Comparison of ENCODE assay signal across 20 mouse cellular contexts in the genomic region with DNA sequence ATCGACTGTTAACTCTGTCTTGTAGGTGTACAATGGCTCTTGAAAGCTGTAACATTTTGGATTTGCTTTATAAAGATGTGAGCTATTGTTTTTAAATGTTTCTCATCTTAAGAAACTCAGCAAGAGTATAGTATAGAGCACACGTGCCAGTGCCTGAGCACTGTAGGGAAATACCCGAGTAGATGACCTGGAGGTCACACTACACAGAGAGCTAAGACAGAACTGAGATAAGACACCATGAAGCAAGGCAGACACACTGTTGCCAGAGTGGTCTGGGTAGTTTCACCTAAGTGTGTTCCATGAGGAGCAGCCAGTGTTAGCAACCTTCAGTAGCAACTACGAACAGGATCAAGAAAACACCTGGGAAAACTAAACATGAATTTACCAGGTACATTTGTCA. TPM values are rescaled to one million over a fixed set of nuclear protein-coding genes. Genes with fewer than 3 reads are reported as not detected.
DNase-seq lines count a peak whose midpoint lies in the region; ATAC-seq and TF ChIP-seq lines count a peak whose summit lies in the region.
"Had no signal": no experiment of that assay in that cellular context is flagged by ENCODE, and none has a peak within 500 bp of the region (broad histone marks: within the 10 kb centered on the region; RNA-seq: fewer than 3 reads in every experiment).

No protein-coding gene starts in this region.

- peak; percentile 84 for DNase-seq in heart, embryonic 10.5 days (ENCODE audit: low spot score)
- DNase-seq in heart, postnatal 25 days (ENCODE audit: low spot score) = no peak
- no peak for DNase-seq in lung, postnatal 25 days (ENCODE audit: low spot score)
- no peak for DNase-seq in MEL (ENCODE audit: low read depth, low spot score)
- DNase-seq in yolk sac, embryonic 10.5 days (ENCODE audit: low spot score) = peak; percentile 48
- no peak for DNase-seq in kidney, postnatal 10 days
- DNase-seq: adrenal gland, postnatal 10 days; B cell, adult 2 months; cerebellum, adult 9-11 months; gastrocnemius, postnatal 25 days; kidney, postnatal 4 days; lung, adult 18-20 months; thymus, postnatal 36 days had no signal

- no peaks in the 10 kb centered on the region for H3K79me2 ChIP-seq in MEL (ENCODE audit: control insufficient read depth, insufficient read depth, low read length, poor library complexity)

- no peak overlapping the region for H3K4me2 ChIP-seq in lung, embryonic 16.5 days (ENCODE audit: low read depth, low read length)
- H3K4me2 ChIP-seq: neural tube, embryonic 12.5 days had no signal

- H3K27me3 ChIP-seq in heart, embryonic 10.5 days (ENCODE audit: insufficient read depth, poor library complexity, severe bottlenecking) = no peaks in the 10 kb centered on the region
- no peaks in the 10 kb centered on the region for H3K27me3 ChIP-seq in lung, embryonic 16.5 days (ENCODE audit: control insufficient read depth, insufficient read depth, low read depth, low read length)
- H3K27me3 ChIP-seq in MEL (ENCODE audit: control insufficient read depth in 1 of 2, insufficient read depth in 2 of 2, low read length in 2 of 2) = no peaks in the 10 kb centered on the region
- H3K27me3 ChIP-seq: neural tube, embryonic 12.5 days; Patski had no signal

- TF ChIP-seq EP300 in MEL (IDR thresholded peaks at IDR 0.05; ENCODE audit: low read depth in 1 of 2, low read length in 2 of 2) = no peak

- no peaks in the 10 kb centered on the region for H3K9me3 ChIP-seq in heart, embryonic 10.5 days
- H3K9me3 ChIP-seq in lung, embryonic 16.5 days (ENCODE audit: control insufficient read depth, low read length) = no peaks in the 10 kb centered on the region
- H3K9me3 ChIP-seq in MEL (replicated peaks; ENCODE audit: insufficient read depth, low read length) = no peaks in the 10 kb centered on the region
- H3K9me3 ChIP-seq: limb, embryonic 10.5 days; midbrain, embryonic 10.5 days; neural tube, embryonic 12.5 days had no signal

- TF ChIP-seq CTCF in MEL (IDR thresholded peaks at IDR 0.05 in 2 of 3, conservative IDR thresholded peaks at IDR 0.05 in 1 of 3; ENCODE audit: control insufficient read depth in 1 of 3, insufficient read depth in 1 of 3, low read depth in 2 of 3, low read length in 3 of 3, poor library complexity in 1 of 3, severe bottlenecking in 1 of 3) = no peak

- ATAC-seq in lung, embryonic 16.5 days (ENCODE audit: low read depth) = no peak
- ATAC-seq: forebrain, embryonic 16.5 days; Patski had no signal

- intact Hi-C loops in heart, postnatal 25 days (cut with DNase I) = no loop called here

- 17% methylated on average over 4 of the region's 4 CpGs for WGBS in heart, embryonic 10.5 days
- 28% methylated on average over 4 of the region's 4 CpGs for WGBS in lung, embryonic 16.5 days

- peaks cover 34% of the 10 kb centered on the region for H3K4me1 ChIP-seq in heart, embryonic 10.5 days
- H3K4me1 ChIP-seq in lung, embryonic 16.5 days (replicated peaks; ENCODE audit: control insufficient read depth, insufficient read depth, low read length) = 0 out of 2 replicates have a peak, but pooled peaks cover 2% of the 10 kb centered on the region
- peaks cover 7 to 12% of the 10 kb centered on the region in 2 experiments; a peak in 3 of 4 replicates for H3K4me1 ChIP-seq in MEL (ENCODE audit: control insufficient read depth in 1 of 2, insufficient read depth in 2 of 2, low read length in 2 of 2)
- H3K4me1 ChIP-seq: limb, embryonic 10.5 days; midbrain, embryonic 10.5 days; neural tube, embryonic 12.5 days had no signal

- H3K36me3 ChIP-seq in heart, embryonic 10.5 days = no peaks in the 10 kb centered on the region
- H3K36me3 ChIP-seq in lung, embryonic 16.5 days (ENCODE audit: control insufficient read depth, insufficient read depth, low read length) = no peaks in the 10 kb centered on the region
- H3K36me3 ChIP-seq in MEL (ENCODE audit: control insufficient read depth in 1 of 2, insufficient read depth in 2 of 2, low read length in 2 of 2) = peaks cover 0 to 15% of the 10 kb centered on the region in 2 experiments; a peak in 2 of 4 replicates
- H3K36me3 ChIP-seq: limb, embryonic 10.5 days; midbrain, embryonic 10.5 days; neural tube, embryonic 12.5 days had no signal

- no peak overlapping the region for H3K9ac ChIP-seq in lung, embryonic 16.5 days (ENCODE audit: low read length)
- no peak overlapping the region for H3K9ac ChIP-seq in MEL (ENCODE audit: control insufficient read depth, low read depth, low read length, poor library complexity, severe bottlenecking)
- H3K9ac ChIP-seq: neural tube, embryonic 12.5 days had no signal

- no peak for TF ChIP-seq RAD21 in MEL (IDR thresholded peaks at IDR 0.05; ENCODE audit: low read depth, low read length)

- TF ChIP-seq POLR2A in MEL (IDR thresholded peaks at IDR 0.05; ENCODE audit: control insufficient read depth in 1 of 2, insufficient read depth in 1 of 2, low read depth in 1 of 2, low read length in 2 of 2, poor library complexity in 1 of 2) = no peak

- peak overlapping the region; percentile 42; the same call in 1 of the 2 replicates for H3K27ac ChIP-seq in heart, embryonic 10.5 days
- H3K27ac ChIP-seq in lung, embryonic 16.5 days (ENCODE audit: low read length) = peak overlapping the region; percentile 1; the same call in 1 of the 2 replicates
- no peak overlapping the region for H3K27ac ChIP-seq in MEL (ENCODE audit: control insufficient read depth, low read depth, low read length)
- H3K27ac ChIP-seq: limb, embryonic 10.5 days; macrophage; midbrain, embryonic 10.5 days; neural tube, embryonic 12.5 days had no signal

- 0 out of 2 replicates have a peak overlapping the region, but pooled peaks have one; percentile 7 for H3K4me3 ChIP-seq in heart, embryonic 10.5 days
- no peak overlapping the region for H3K4me3 ChIP-seq in lung, embryonic 16.5 days (ENCODE audit: low read length)
- H3K4me3 ChIP-seq in MEL (ENCODE audit: control insufficient read depth in 1 of 2, insufficient read depth in 1 of 2, low read depth in 2 of 2, low read length in 2 of 2) = no peak overlapping the region
- H3K4me3 ChIP-seq: limb, embryonic 10.5 days; midbrain, embryonic 10.5 days; neural tube, embryonic 12.5 days had no signal

TF ChIP-seq in MEL, 35 proteins besides CTCF, POLR2A, EP300 and RAD21:
- TF ChIP-seq GABPA (IDR thresholded peaks at IDR 0.05; ENCODE audit: low read depth, low read length) = no peak
- no peak for TF ChIP-seq MYC (IDR thresholded peaks at IDR 0.05; ENCODE audit: low read depth, low read length)
- TF ChIP-seq MXI1 (IDR thresholded peaks at IDR 0.05; ENCODE audit: low read depth, low read length) = no peak; the same call in 1 of the 2 replicates
- no peak for TF ChIP-seq USF1 (IDR thresholded peaks at IDR 0.05; ENCODE audit: low read depth, low read length)
- no peak for TF ChIP-seq MAZ (IDR thresholded peaks at IDR 0.05; ENCODE audit: low read depth, low read length)
- peak; percentile 35; the same call in 1 of the 2 replicates for TF ChIP-seq BHLHE40 (IDR thresholded peaks at IDR 0.05; ENCODE audit: borderline replicate concordance, low read depth, low read length)
- no peak for TF ChIP-seq SIN3A (IDR thresholded peaks at IDR 0.05; ENCODE audit: low read length)
- 0 out of 2 replicates have a peak, but pooled peaks have one; percentile 21 for TF ChIP-seq MAX (IDR thresholded peaks at IDR 0.05; ENCODE audit: low read length)

RNA-seq across cellular contexts. Expression of a gene that starts 25.1 kb away (rescaled TPM):
- polyA plus RNA-seq in heart, embryonic 10.5 days (2016; fragmentation: Nextera tagmentation; extraction: Ambion mirVana) = 13.6 and 16.8 TPM in 2 replicates
- 10 to 100 TPM; 17.4 to 19.1 TPM for total RNA-seq in heart, postnatal 25 days (2021)
- 11.3 and 15.9 TPM in 2 replicates for polyA plus RNA-seq in lung, embryonic 16.5 days (2015; fragmentation: Nextera tagmentation; extraction: Ambion mirVana)
- total RNA-seq in MEL (2012; rRNA removed) = 1.5 and 2.0 TPM in 2 replicates
- polyA plus RNA-seq in MEL (2012; ENCODE audit: insufficient read depth in 1 of 2, insufficient read length in 2 of 2, low read depth in 1 of 2, low replicate concordance in 2 of 2, missing spikeins in 1 of 2) = 1 to 10 TPM in 1 of 2 experiments, not detected in 1; 8.7 TPM

Comparison
In these comparisons a context has a peak if more than half of its experiments do, and no peak if none do; other contexts are left out.
1. DNase-seq: peak in heart, embryonic 10.5 days (single experiment) and yolk sac, embryonic 10.5 days (single experiment); none in heart, postnatal 25 days (single experiment), lung, postnatal 25 days (single experiment), MEL (single experiment) and kidney, postnatal 10 days (single experiment).